Mouse (Mus musculus) spleen, adult 18-20 months (tissue): ENCODE measurements around the gene Hoxb8.

Source experiments
- DNase-seq, 2 experiments: peaks; one replicate each; pipeline ENCODE4 v3.0.0; 2022; ENCODE audit warnings: mixed read lengths in 2 of 2

Gene Hoxb8

DNA sequence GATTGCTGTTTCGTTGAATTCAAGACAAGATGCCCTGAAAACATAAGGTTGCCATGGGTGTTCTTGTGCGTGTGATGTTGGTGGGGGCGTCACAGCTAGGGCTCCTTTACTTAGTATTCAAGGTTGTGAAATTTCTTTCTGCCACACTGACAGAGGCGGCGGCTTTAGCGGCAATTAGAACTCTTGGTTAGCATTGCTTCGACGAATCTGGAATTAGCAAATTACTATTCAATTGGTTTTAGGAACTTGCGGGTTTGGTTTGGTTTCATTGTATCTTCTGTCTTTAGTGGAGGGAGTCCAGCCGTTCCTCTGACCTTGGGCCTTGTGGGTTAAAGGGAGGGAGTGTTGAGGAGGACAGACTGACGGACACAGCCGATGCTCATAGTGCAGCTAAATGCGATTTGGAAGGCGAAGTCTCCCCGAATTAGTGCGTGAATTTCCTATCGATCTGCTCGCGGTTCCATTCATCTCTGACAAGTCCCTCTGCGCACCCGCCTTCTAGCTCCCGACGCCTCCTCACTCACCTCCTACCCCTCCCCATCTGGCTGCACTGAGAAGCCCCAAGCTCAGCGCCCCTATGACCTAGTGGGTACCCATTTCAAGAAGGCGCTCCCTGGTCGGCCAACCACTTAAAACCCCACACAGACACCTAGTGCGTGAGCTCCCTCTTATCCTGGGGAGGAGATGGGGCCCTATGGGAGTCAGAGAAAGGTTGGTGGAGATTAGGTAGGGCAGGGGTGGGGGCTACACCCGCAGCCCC is 36.1 kb downstream of the Hoxb8 start, which contains the start of gene Hoxb4:
Hoxb4 (plus strand) TSS at position 660 of the 760 bp plus-strand sequence.
- DNase-seq, result no peak

DNA sequence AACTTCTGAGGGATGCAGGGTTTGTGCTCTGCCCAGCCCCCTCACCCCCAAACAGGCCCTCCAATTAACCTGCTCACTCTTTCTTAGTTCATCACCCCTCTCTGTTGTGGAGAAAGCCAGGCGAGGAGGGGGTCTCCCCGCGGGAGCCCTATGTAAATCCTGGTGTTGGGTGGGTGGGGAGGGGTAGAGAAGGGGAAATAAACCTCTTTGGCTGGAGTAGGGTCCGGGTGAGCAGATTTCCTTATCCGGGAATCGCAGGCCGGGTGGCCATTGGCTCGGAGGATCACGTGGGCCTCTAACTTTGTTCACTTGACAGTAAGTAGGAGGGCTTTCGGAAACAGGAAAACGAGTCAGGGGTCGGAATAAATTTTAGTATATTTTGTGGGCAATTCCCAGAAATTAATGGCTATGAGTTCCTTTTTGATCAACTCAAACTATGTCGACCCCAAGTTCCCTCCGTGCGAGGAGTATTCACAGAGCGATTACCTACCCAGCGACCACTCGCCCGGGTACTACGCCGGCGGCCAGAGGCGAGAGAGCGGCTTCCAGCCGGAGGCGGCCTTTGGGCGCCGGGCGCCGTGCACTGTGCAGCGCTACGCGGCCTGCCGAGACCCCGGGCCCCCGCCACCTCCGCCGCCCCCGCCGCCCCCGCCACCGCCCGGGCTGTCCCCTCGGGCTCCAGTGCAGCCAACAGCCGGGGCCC is 36.8 kb downstream of the Hoxb8 start:
- peak; percentile 59 to 60 for DNase-seq

- no peak for DNase-seq
Observed at GRCm38 (mm10) chr11:96319071-96319902, 37.6 kb downstream of the Hoxb8 start.

GRCm38 (mm10) chr11:96319910-96320309 is 38.2 kb downstream of the Hoxb8 start:
- DNase-seq, result no peak

- DNase-seq, result no peak
Observed at GRCm38 (mm10) chr11:96320688-96321087, 39.0 kb downstream of the Hoxb8 start.

DNA sequence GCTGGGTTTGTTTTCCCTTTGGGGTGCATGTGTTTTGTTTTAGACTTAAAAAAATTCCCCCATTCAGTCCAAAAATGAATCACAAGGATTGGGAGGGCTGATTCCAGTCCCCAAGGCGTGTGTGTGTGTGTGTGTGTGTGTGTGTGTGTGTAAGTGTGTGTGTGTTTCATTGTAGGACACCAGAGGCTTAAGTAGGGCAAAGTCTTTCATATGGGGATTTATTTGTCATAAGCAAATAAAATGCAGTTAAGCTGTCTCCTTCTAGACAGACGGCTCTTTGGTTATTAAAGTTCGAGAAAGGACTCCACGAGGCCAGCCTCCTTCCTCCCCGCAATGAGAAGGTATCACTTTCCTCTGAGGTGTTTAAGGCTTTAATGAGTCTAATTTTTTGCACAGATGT is 40.1 kb downstream of the Hoxb8 start:
- no peak for DNase-seq

DNA sequence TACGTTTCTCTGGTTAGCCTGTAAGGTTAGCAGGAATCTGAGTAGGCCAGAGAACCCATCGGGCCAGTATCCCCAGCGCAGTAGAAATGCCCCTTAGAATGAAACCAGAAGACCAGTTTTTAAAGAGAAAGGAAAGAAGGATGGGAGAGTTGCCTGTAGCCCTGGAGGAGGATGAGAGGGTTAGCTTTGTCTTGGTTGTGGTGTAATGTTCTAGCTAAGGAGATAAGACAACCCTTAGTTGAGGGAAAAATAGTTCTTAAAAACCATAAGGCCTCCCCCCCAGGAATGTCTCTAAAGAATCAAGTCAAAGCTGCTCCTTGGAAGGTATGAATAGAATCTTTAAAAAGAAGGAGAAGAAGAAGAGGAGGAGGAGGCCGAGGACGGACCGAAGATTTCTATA is 41.0 kb downstream of the Hoxb8 start:
- no peak for DNase-seq

DNA sequence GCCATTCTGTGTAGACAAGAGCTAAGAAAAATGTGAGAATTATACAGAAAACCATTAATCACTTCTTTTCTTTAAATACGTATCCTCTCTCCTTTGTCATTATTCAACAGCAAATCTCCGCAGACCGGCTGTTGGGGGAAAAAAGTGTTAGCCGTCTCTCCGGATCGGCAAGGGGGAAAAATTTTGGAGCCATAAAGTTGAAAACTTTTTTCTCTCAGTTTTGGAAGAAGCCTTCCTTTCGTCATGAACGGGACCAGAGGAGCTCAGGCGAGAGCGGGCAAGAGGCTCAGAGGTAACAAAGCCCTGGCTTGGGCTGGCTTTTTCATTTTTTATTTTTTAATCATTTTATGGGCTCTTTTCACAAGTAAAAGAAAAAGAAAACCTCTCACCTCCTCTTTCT is 41.4 kb downstream of the Hoxb8 start, which contains the start of gene Hoxb3:
Hoxb3 (plus strand) TSS at position 173 of the 400 bp plus-strand sequence.
- no peak for DNase-seq

DNA sequence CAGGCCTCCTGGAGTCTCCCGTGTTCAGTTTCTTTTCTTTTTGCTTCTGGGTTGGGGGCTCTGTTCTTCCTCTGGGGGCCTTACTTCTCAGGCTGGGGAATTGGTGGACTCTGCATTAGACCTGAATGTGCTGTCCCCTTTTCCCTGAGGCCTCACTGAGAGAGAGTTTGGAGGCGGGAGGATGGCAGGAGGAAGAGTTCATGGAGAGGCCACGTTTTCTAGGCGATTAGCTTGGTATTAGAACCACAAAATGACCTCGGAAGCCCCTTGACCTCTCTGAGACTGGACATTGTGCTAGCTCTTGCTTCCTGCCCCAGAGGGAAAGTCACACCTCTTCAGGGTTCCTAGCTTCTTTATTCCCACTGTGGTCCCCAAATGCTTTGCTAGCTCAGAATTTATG is 42.4 kb downstream of the Hoxb8 start:
- no peak for DNase-seq

GRCm38 (mm10) chr11:96324965-96325364 is 43.3 kb downstream of the Hoxb8 start:
- DNase-seq, result no peak

DNA sequence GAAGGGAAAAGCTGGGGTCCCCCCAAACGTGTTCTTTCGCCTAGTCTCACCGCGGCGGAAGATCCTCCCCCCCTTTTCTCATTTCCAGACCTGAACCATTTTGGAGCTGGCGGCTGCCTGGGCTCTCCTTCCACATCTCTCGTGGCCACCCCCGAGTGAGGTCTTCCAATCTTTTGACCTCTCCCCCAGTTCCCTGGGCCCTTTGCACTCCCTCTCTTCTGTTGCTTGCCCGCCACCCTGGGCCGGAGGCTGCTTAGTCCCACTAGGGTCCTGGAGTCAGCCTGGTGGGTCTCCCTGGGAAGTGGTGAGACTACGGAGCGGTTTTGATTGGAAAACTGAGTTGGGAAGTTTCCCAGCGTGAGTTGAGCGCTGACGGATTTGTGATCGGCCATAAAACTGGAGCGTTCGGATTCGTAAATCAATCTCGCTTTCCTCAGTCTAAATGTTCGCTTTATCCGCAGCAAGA is 44.1 kb downstream of the Hoxb8 start:
- no peak for DNase-seq

DNA sequence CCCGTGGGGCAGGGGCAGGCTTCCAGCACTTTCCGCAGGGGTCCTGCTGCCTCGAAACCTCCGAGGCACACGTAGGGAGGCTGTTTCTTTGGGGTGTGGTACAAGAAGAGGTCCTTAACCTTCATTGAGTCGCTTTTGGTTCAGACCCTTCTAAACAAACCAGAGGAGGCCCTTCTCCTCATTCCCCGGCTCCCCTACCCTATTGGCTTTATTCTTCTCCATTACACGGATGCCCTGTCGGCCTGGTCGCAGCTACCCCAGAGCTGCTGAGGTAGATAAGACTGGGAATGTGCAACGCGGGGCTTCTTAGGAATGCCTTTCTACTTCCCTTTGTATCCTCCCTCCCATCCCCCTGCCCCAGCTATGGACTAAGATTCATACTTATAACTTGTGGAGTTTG is 45.0 kb downstream of the Hoxb8 start:
- no peak for DNase-seq

DNA sequence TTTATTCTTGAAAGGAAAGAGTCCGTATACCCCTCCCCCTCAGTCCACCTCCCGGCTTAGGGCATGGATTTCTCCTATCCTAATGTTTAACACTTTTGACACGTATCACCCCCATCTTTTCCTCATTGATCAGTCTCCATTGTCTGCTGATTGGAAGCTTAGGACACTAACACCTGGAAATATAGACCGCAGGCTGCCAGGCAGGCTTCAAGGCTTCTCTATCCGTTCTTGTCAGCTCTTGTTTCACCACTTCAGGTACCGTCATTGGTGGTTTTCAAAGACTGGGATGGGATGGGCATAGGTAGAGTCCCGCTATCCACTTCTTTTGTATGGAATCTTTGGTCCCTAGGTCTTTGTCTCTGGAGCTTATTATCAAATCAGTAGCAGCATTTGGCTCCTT is 45.4 kb downstream of the Hoxb8 start:
- no peak for DNase-seq

DNA sequence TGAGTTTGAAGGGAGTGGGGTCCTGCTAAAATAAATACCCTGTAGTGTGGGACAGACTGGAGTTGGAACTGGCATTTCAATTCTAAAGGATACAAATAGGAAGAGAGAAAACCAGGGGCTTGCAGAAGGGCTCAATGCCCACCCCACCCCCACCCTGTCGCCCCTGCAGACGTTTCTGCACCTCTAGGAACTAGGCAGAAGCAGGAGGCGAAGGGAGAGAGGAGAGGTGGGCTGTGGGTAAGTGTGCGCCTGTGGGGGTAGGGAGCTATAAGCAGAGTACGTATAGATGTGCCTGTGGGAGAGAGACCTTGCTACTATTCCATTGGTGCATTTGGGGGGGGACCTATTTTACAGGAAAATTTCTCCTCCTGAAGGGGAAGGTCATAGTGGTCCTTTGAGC is 46.0 kb downstream of the Hoxb8 start:
- DNase-seq, result no peak

DNA sequence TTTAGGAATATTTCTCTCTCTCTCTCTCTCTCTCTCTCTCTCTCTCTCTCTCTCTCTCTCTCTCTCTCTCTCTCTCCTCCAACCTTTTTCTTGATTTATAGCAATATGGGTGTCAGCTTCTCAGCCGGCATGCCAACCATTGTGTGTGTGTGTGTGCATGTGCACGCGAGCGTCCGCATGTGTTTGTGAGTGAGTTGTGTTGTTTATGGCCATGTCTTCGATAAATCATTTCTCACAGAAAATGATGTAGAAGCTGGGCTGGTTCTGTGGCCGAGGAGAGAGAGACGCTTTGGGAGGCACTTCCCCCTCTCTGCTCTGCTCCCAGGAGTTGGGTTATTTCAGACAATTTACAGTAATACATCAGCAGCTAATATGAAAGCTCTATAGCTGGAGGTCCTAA is 46.9 kb downstream of the Hoxb8 start:
- DNase-seq, result no peak

- DNase-seq, result no peak
Observed at GRCm38 (mm10) chr11:96332105-96332504, 50.4 kb downstream of the Hoxb8 start.

- no peak for DNase-seq
Observed at GRCm38 (mm10) chr11:96332618-96333032, 50.9 kb downstream of the Hoxb8 start.

GRCm38 (mm10) chr11:96333241-96334001 is 51.7 kb downstream of the Hoxb8 start:
- DNase-seq, result no peak

DNA sequence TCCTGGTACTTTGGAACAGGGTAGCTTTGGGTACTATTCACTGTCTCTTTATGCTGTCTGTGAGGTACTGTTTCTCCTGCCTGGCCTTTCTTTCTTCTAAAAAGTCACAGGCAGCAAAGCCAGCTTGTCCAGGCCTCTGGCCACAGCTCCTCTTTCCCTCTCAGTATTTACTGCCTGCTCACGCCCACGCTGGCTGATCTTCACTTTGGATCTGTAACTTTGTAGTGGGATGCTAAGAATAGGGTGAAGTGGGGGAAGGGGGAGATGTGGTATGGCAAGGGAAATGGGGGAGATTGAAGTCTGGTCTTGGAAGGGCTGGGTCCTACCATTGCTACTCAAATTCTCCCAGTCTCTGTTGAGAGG is 52.3 kb downstream of the Hoxb8 start:
- DNase-seq, result no peak
